Mouse (Mus musculus): ENCODE results near the gene Jarid2.

GRCm38 (mm10) chr13:44918269-44918668 is 189.0 kb downstream of the Jarid2 start:
- TF ChIP-seq MYOG (IDR thresholded peaks at IDR 0.05; ENCODE audit: control insufficient read depth in 1 of 3, insufficient read depth in 1 of 3, insufficient read length in 2 of 3, low read depth in 2 of 3), result no peak
- TF ChIP-seq E2F4 (IDR thresholded peaks at IDR 0.05; ENCODE audit: insufficient read depth), result no peak
- TF ChIP-seq POLR2A (IDR thresholded peaks at IDR 0.05; ENCODE audit: insufficient read length, low read depth), result no peak
- TF ChIP-seq REST (IDR thresholded peaks at IDR 0.05; ENCODE audit: insufficient read depth, insufficient read length), result no peak
- no peak for TF ChIP-seq USF1 (IDR thresholded peaks at IDR 0.05; ENCODE audit: low read depth)
- TF ChIP-seq CEBPB (IDR thresholded peaks at IDR 0.05; ENCODE audit: insufficient read depth, poor library complexity, severe bottlenecking), result no peak
- no peak for TF ChIP-seq MAX (IDR thresholded peaks at IDR 0.05; ENCODE audit: low read depth)
- no peak for TF ChIP-seq TCF3 (IDR thresholded peaks at IDR 0.05; ENCODE audit: insufficient read length, low read depth)
